Mouse (Mus musculus) liver, adult 2 months (tissue): Measurements from ENCODE around the gene Gldn.
A peak's percentile ranks its signal among the peaks of the same experiment; 100 is the strongest.

Experiments used
- CTCF ChIP-seq: fragments of 200-500 bp; IDR thresholded peaks from 2 replicates; pipeline ENCODE4 v1.5.1; 2011; ENCODE audit warnings: low read depth, low read length, control low read depth
- POLR2A ChIP-seq: fragments of 200-500 bp; IDR thresholded peaks from 2 replicates; pipeline ENCODE4 v1.6.1; 2011; ENCODE audit warnings: low read length, control low read depth; ENCODE audit not compliant: insufficient read depth; ENCODE audit errors: extremely low read depth

DNA sequence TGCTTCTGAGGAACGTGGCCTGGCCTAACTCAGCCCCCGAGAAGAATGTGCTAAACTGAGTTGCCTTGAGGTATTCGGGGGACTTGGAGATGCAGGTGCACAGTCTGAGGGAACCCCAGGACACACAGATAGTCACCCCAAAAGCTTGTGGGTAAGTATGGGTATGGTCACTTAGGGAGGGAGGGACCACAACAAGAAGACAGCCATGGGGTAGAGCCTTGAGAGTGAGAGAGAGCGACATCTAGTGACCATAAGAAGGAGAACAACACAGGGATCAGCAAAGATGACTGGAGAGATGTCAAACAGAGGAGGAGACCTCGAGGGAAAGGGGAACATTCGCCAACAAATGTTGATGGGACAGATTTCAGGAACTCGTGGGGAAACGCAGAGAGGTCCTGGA is 37.2 kb downstream of the Gldn start:
- peak; percentile 40 for TF ChIP-seq CTCF
- TF ChIP-seq POLR2A = no peak
